Mouse (Mus musculus): ENCODE data around the gene Dock4. TPM values are rescaled to one million over a fixed set of nuclear protein-coding genes. Genes with fewer than 3 reads are reported as not detected.

Dock4 gene
- 11.4 and 12.2 TPM in 2 replicates for total RNA-seq (2015)
- 5.3 and 8.8 TPM in 2 replicates for total RNA-seq (2017)

DNA sequence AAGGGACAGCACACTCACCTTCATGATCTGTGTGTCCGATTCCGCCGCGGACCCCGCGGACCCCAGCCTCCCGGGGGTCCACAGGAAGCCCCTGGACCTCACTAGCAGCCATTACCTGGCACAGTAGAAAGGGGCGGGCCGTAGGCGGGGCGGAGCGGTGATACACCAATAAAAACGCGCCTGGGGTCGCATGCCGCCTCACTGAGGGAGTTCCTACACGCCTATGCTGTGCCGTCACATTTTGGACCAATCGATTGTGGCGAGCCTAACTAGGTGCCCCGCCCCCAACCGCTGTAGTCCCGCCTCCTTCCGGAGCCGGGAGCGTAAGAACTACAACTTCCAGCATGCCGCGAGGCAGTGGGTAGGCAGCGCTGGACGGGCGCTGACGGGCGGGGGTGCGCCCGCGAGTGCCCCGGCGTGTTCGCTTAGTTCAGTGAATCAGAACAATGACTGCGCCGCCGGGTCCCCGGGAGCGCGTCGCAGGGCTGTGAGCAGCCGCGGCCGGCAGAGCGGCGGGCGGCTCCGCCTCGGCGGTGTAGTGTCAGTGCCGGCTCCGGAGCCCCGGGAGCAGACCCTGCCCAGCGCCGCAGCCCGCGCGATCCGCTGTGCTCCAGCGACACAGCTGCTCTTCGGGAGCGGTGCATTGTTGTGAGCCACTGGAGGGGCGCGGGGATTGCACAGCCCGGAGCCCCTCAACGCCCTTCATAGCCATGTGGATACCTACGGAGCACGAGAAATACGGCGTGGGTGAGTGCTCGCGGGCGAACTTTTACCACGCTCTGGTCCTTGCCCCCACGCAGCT, at the start of gene Dock4, which contains the start of gene Zfp277:
TSS of gene Dock4 (plus strand) at position 305 of the 802 bp plus-strand sequence.
TSS of gene Zfp277 (minus strand) at position 255 of the 802 bp plus-strand sequence.
- ATAC-seq (ENCODE audit: poor library complexity, severe bottlenecking) = peak; percentile 91

GRCm38 (mm10) chr12:40398916-40399315, 46.8 kb upstream of the Dock4 start:
- no peak for ATAC-seq (ENCODE audit: poor library complexity, severe bottlenecking)

- no peak for ATAC-seq (ENCODE audit: poor library complexity, severe bottlenecking)
Measured at GRCm38 (mm10) chr12:40399386-40399785, 46.4 kb upstream of the Dock4 start.

GRCm38 (mm10) chr12:40399812-40400211, 45.9 kb upstream of the Dock4 start:
- no peak for ATAC-seq (ENCODE audit: poor library complexity, severe bottlenecking)

- no peak for ATAC-seq (ENCODE audit: poor library complexity, severe bottlenecking)
Measured at GRCm38 (mm10) chr12:40414682-40415311, 31.0 kb upstream of the Dock4 start.

- ATAC-seq (ENCODE audit: poor library complexity, severe bottlenecking) = no peak
Measured at GRCm38 (mm10) chr12:40415312-40415925, 30.3 kb upstream of the Dock4 start.

DNA sequence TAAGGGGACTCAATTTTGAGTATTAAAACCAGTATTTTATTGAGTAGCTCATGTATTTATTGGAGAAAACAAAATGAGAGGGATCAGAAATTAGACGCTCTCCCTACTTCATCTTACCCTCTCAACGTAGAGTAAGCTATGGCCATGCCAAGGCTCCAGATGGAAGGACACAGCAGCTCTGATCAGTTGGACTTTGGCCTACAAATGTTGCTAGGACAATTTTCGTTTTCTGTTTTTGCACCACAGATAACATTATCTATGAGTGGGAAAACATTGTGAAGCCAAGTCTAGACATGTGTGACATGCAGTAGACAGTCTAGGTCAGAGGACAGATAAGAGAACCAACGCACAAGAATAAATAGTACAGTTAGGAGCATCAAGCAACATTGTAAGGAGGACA, 28.5 kb upstream of the Dock4 start:
- no peak for ATAC-seq (ENCODE audit: poor library complexity, severe bottlenecking)

GRCm38 (mm10) chr12:40424991-40425390, 20.8 kb upstream of the Dock4 start:
- no peak for ATAC-seq (ENCODE audit: poor library complexity, severe bottlenecking)

DNA sequence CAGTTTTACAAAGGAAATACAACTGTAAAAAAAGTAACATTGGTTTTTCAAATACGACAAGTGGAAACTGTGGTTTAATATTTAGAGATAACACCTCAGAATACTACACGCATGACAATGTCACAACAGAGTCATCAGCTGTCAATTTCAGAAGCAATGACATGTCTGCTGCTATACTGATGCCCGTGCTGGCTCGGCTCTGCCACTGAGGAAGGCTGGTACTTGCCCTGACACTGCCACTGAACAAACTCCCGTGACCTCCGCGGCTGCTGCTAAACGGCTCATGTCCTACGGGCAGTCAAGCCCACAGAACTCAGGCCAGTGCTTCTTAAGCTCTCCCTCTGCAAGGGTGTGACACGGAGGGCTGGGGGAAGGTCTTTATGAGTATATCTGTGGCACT, 18.1 kb upstream of the Dock4 start:
- peak; percentile 58 for ATAC-seq (ENCODE audit: poor library complexity, severe bottlenecking)

DNA sequence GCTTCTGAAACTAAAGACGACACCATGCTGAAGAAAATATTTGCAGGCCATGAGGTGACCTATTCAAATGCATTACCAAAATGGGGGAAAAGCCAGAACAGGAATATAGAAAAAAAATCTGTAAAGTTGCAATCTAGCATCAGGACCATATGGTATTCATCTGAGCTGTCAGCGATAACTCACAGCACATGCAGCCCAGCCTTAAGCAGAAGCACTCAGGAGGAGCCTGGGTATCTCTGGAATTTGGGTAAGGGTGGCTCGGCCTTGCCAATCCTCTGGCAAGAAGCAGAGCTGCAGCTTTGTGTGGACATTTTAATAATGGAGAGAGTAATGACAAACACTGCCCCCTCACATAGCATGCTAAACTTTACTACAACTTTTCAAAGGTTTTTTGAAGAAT, 15.8 kb upstream of the Dock4 start:
- no peak for ATAC-seq (ENCODE audit: poor library complexity, severe bottlenecking)

DNA sequence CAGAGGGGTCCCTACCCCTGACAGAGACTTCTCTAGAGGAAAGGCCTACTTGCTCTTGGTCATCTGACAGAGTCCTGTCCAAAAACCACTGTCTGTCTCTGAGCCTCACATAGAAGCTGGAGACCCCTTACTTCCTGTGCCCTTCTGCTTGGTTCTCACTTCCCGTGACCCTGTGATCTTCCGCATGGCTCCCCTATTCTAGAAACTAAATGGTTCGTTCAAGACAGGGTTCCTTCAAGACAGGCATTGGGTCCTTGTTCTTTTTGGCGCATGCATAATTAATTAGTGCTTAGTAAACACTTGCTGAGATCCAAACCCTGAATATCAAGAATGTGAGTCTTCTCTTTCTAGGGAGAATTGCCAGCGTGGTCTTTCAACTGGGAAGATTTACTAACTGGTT, 14.7 kb upstream of the Dock4 start:
- ATAC-seq (ENCODE audit: poor library complexity, severe bottlenecking) = no peak

DNA sequence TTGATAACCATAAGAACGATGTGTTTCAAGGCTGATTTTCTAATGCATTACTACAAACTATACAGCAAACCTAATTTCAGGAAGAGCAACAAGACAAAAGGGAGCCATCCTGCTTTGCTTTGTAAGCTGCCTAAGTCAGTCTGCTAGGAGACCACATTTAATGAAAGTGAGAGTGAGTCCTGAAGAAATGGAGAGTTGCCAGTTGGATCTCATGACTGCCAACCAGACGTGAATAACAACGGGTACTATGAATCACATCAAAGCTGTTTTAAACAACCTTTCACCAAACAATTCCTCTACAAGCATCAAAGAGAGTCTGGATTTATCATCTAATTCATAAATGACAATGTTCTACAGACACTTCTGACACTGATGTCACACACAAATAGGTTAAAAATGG, 11.7 kb upstream of the Dock4 start:
- ATAC-seq (ENCODE audit: poor library complexity, severe bottlenecking) = no peak

DNA sequence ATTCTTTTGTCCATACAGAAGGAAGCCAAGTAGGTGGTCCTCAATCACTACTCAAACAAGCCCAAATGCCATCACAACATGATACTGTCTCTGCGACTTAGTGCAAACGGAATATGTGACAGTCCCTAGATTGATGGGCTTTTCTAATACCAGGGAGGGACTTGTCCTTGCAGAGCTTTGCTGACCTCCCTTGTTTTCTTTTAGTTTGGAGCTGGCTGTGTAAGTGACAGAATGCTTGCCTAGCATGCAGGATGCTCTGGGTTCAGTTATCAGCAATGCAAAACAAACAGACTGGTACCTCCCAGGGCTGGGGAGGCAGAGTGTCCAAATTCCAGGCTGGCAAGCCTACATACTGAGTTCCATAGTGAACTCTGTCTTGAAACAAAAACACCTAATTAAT, 7.7 kb upstream of the Dock4 start:
- no peak for ATAC-seq (ENCODE audit: poor library complexity, severe bottlenecking)

DNA sequence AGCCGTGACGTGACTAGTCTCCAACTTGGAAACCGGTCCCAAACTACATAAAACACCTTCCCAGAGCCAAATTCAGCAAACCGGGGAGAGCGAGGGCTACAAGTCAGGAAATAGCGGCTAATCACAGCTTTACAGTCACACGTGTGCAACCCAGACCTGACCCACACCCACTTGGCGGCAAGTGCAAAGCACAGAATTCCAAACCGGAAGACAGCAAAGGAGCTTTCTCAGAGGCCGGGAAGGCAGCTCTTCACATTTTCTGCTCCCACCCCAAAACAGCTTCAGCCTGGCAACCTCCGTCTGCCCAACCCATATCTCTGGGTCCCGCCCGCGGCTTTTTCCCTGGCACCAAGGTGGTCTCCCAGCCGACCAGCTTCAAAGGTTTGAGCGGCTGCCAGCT, 546 bp upstream of the Dock4 start:
- peak; percentile 9 for ATAC-seq (ENCODE audit: poor library complexity, severe bottlenecking)

GRCm38 (mm10) chr12:40446450-40447381, 964 bp downstream of the Dock4 start:
- ATAC-seq (ENCODE audit: poor library complexity, severe bottlenecking) = peak; percentile 28

DNA sequence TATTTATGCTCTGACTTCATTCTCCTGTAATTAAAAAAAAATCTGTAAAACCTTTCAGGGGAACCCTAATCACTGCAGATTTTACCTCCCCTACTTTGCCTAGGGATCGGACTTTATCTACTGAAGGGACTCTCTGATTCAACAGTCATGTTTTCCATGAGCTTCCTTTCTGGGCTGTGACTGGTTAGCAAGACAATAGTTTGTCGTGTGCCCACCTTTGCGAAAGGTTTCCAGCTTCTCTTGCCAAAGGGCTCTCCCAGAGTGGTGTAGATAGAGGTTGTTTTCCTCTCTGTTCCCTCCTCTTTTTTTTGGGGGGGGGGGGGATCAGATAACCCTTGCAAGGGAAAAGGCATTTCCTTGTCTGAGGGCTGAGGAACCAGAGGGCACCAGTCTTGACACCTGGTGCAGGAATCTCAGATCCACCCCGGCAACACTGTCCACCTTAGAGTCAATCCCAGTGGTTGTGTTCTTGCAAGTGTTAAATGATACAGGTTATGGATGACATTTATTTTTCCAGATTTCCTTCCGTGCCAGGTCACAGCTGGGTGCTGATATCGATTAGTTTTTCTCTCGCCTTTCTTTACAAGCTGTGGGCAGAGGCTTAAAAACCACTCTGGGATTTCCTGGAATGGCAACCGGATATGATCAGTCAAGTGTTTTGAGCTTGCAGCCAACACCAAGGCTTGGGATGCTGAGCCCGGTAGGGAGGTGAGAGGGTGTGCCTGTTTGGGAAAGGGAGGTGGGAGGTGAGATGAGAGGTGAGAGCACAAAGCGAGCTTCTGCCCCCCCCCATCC, 2.0 kb downstream of the Dock4 start:
- no peak for ATAC-seq (ENCODE audit: poor library complexity, severe bottlenecking)

GRCm38 (mm10) chr12:40449119-40449795, 3.5 kb downstream of the Dock4 start:
- ATAC-seq (ENCODE audit: poor library complexity, severe bottlenecking) = no peak

DNA sequence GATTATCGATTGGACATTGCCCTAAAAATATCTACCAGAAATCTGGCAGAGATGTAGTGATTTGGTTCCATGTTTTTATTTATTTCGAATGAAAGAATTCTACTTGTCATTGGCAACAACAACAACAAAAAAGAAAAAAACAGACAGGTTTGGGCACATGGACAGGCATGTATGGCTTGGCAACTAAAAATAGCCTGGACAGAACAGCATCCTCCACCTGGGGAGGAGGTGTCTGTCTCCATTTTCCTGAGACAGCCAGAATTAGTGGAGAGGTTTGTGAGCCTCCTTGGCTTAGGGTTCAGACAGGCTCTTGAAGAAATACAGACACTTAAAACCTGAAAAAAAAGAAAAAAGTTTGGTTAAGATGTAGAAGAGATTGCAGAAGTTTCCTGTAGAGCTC, 10.8 kb downstream of the Dock4 start:
- no peak for ATAC-seq (ENCODE audit: poor library complexity, severe bottlenecking)

DNA sequence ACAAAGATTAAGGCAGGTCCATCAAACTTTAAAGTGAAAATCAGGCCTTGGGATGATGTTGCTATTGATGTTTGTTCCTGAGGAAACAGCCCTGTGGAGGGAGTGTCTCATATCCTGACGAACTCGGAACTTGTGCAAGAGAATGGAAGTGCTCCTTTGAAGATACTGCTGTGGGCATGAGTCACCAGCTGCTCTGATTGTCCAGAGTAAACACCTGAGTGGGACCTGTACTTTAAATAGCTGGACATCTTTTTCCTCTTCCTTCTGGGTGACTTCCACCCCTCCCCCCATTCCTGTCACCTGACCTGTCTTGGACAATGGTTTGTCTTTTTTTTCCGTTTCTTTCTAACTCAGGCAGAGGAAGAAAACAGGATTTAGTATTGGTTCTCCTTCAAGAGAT, 13.2 kb downstream of the Dock4 start:
- ATAC-seq (ENCODE audit: poor library complexity, severe bottlenecking) = no peak

Measured in megakaryocyte, adult 5-6 weeks (primary cell).